ENCODE assay signal across 8 mouse cellular contexts in genomic region chr4:133372278-133372665, GRCm38 (mm10). TPM values are rescaled to one million over a fixed set of nuclear protein-coding genes. Genes with fewer than 3 reads are reported as not detected.
DNase-seq lines count a peak whose midpoint lies in the region; ATAC-seq lines count a peak whose summit lies in the region.

No protein-coding gene starts in this region.

- WGBS in hindbrain, embryonic 11.5 days = 81% methylated on average over 6 of the region's 6 CpGs
- 80% methylated on average over 6 of the region's 6 CpGs for WGBS in midbrain, embryonic 12.5 days

- ATAC-seq in hindbrain, embryonic 11.5 days (ENCODE audit: low FRiP score) = no peak
- ATAC-seq in midbrain, embryonic 12.5 days (ENCODE audit: low FRiP score, low read depth) = no peak
- no peak for ATAC-seq in megakaryocyte progenitor cell, adult 5-6 weeks (replicated peaks; ENCODE audit: poor library complexity)

- no peak overlapping the region for H3K4me3 ChIP-seq in hindbrain, embryonic 11.5 days (ENCODE audit: low read depth, low read length)
- peak overlapping the region; percentile 88; the same call in 1 of the 2 replicates for H3K4me3 ChIP-seq in midbrain, embryonic 12.5 days

- H3K36me3 ChIP-seq in hindbrain, embryonic 11.5 days (ENCODE audit: control insufficient read depth, insufficient read depth, low read length) = no peaks in the 10 kb centered on the region
- H3K36me3 ChIP-seq in midbrain, embryonic 12.5 days = no peaks in the 10 kb centered on the region; the same call in 1 of the 2 replicates

- H3K9ac ChIP-seq in hindbrain, embryonic 11.5 days (ENCODE audit: low read depth, low read length) = peak overlapping the region; percentile 8; the same call in 1 of the 2 replicates
- H3K9ac ChIP-seq in midbrain, embryonic 12.5 days (replicated peaks) = 0 out of 2 replicates have a peak overlapping the region, but pooled peaks have one; percentile 94

- intact Hi-C loops in heart, postnatal 36 days (cut with DNase I) = no loop called here

- H3K4me1 ChIP-seq in hindbrain, embryonic 11.5 days (replicated peaks; ENCODE audit: control insufficient read depth, insufficient read depth, low read length) = peaks cover 17% of the 10 kb centered on the region
- peaks cover 48% of the 10 kb centered on the region for H3K4me1 ChIP-seq in midbrain, embryonic 12.5 days

- H3K27ac ChIP-seq in hindbrain, embryonic 11.5 days (ENCODE audit: low read depth, low read length) = no peak overlapping the region
- no peak overlapping the region for H3K27ac ChIP-seq in midbrain, embryonic 12.5 days (replicated peaks)

- H3K9me3 ChIP-seq in hindbrain, embryonic 11.5 days (ENCODE audit: control insufficient read depth, low read length) = no peaks in the 10 kb centered on the region
- H3K9me3 ChIP-seq in midbrain, embryonic 12.5 days = no peaks in the 10 kb centered on the region

- DNase-seq in heart, adult 11 months = peak; percentile 90
- DNase-seq in heart, postnatal 36 days = no peak
- peak; percentile 5 for DNase-seq in R1 (ENCODE audit: low read depth, low spot score)
- no peak for DNase-seq in hindbrain, embryonic 11.5 days (ENCODE audit: low spot score)
- no peak for DNase-seq in spleen, postnatal 14 days (ENCODE audit: low spot score in 2 of 2)
- no peak for DNase-seq in left cerebral cortex, adult 18-20 months (ENCODE audit: low spot score in 2 of 2)

- peak overlapping the region; percentile 80 for H3K4me2 ChIP-seq in hindbrain, embryonic 11.5 days (replicated peaks; ENCODE audit: low read depth, low read length)
- peak overlapping the region; percentile 86 for H3K4me2 ChIP-seq in midbrain, embryonic 12.5 days (replicated peaks)

- no peaks in the 10 kb centered on the region for H3K27me3 ChIP-seq in hindbrain, embryonic 11.5 days (ENCODE audit: control insufficient read depth, insufficient read depth, low read length)
- H3K27me3 ChIP-seq in midbrain, embryonic 12.5 days = no peaks in the 10 kb centered on the region

RNA-seq across cellular contexts. Expression of gene Slc9a1, which starts 2.8 kb away (rescaled TPM):
- total RNA-seq in heart, postnatal 36 days (2021) = 10 to 100 TPM; 17.6 to 18.8 TPM
- polyA plus RNA-seq in hindbrain, embryonic 11.5 days (2014; fragmentation: Nextera tagmentation; extraction: Ambion mirVana) = 5.7 and 5.8 TPM in 2 replicates
- 9.0 and 9.2 TPM in 2 replicates for polyA plus RNA-seq in midbrain, embryonic 12.5 days (2016; fragmentation: Nextera tagmentation; extraction: Ambion mirVana)
- total RNA-seq in left cerebral cortex, adult 18-20 months (2021) = 10 to 100 TPM; 46.3 to 47.9 TPM
- 15.1 and 16.1 TPM in 2 replicates for total RNA-seq in megakaryocyte progenitor cell, adult 5-6 weeks (2015)
- total RNA-seq in megakaryocyte progenitor cell, adult 5-6 weeks (2017) = 6.3 and 7.3 TPM in 2 replicates

RNA-seq across cellular contexts. Expression of gene Wdtc1, which starts 19.0 kb away (rescaled TPM):
- 10 to 100 TPM; 82.0 to 88.2 TPM for total RNA-seq in heart, postnatal 36 days (2021)
- polyA plus RNA-seq in hindbrain, embryonic 11.5 days (2014; fragmentation: Nextera tagmentation; extraction: Ambion mirVana) = 21.6 and 23.4 TPM in 2 replicates
- 24.2 and 26.1 TPM in 2 replicates for polyA plus RNA-seq in midbrain, embryonic 12.5 days (2016; fragmentation: Nextera tagmentation; extraction: Ambion mirVana)
- 10 to 100 TPM; 61.2 to 68.1 TPM for total RNA-seq in left cerebral cortex, adult 18-20 months (2021)
- 10.3 and 10.6 TPM in 2 replicates for total RNA-seq in megakaryocyte progenitor cell, adult 5-6 weeks (2015)
- total RNA-seq in megakaryocyte progenitor cell, adult 5-6 weeks (2017) = 7.6 and 8.7 TPM in 2 replicates

Comparison
In these comparisons a context has a peak if more than half of its experiments do, and no peak if none do; other contexts are left out.
1. DNase-seq: peak in heart, adult 11 months (single experiment) and R1 (single experiment); none in heart, postnatal 36 days (0 of 2), hindbrain, embryonic 11.5 days (single experiment), spleen, postnatal 14 days (0 of 2) and left cerebral cortex, adult 18-20 months (0 of 2).
2. RNA of gene Wdtc1, which starts 19.0 kb away (total RNA-seq): 82.0 to 88.2 TPM in heart, postnatal 36 days and 61.2 to 68.1 TPM in left cerebral cortex, adult 18-20 months; 7.6 to 10.6 TPM in megakaryocyte progenitor cell, adult 5-6 weeks; every median in the first group is over 4 times any median in the second.